Mouse (Mus musculus): ENCODE results near the gene Bet1. TPM values are rescaled to one million over a fixed set of nuclear protein-coding genes. Genes with fewer than 3 reads are reported as not detected.

Bet1 gene
- polyA plus RNA-seq, 1 experiment from 2014 or later, result 54.6 TPM

Other genes starting within 250 kb of the Bet1 start
- gene Tfpi2, start 98.1 kb downstream of the Bet1 start, polyA plus RNA-seq (2016; fragmentation: Nextera tagmentation; extraction: Ambion mirVana), result 0.57 and 0.64 TPM in 2 replicates
- not detected in 2 replicates for gene Gngt1, start 93.2 kb downstream of the Bet1 start, polyA plus RNA-seq (2016; fragmentation: Nextera tagmentation; extraction: Ambion mirVana)
- 37.2 and 42.7 TPM in 2 replicates for gene Gng11, start 83.1 kb downstream of the Bet1 start, polyA plus RNA-seq (2016; fragmentation: Nextera tagmentation; extraction: Ambion mirVana)